ENCODE assay signal across 26 mouse cellular contexts in genomic region chr13:94632730-94633129, GRCm38 (mm10).
DNase-seq lines count a peak whose midpoint lies in the region; ATAC-seq and TF ChIP-seq lines count a peak whose summit lies in the region.
"Had no signal": no experiment of that assay in that cellular context is flagged by ENCODE, and none has a peak within 500 bp of the region (broad histone marks: within the 10 kb centered on the region; RNA-seq: fewer than 3 reads in every experiment).

No protein-coding gene starts in this region.

- TF ChIP-seq POLR2A in myocyte (IDR thresholded peaks at IDR 0.05; ENCODE audit: insufficient read length, low read depth) = no peak

- H3K36me3 ChIP-seq in forebrain, embryonic 13.5 days (ENCODE audit: poor library complexity, severe bottlenecking) = no peaks in the 10 kb centered on the region
- H3K36me3 ChIP-seq in forebrain, embryonic 12.5 days (replicated peaks) = no peaks in the 10 kb centered on the region
- no peaks in the 10 kb centered on the region for H3K36me3 ChIP-seq in heart, embryonic 11.5 days (ENCODE audit: control insufficient read depth, insufficient read depth, low read length)
- no peaks in the 10 kb centered on the region for H3K36me3 ChIP-seq in myocyte (ENCODE audit: control insufficient read depth, insufficient read depth)
- H3K36me3 ChIP-seq: embryonic facial prominence, embryonic 15.5 days; heart, embryonic 10.5 days; hindbrain, embryonic 10.5 days had no signal

- no peak overlapping the region for H3K4me2 ChIP-seq in forebrain, embryonic 13.5 days
- H3K4me2 ChIP-seq in forebrain, embryonic 12.5 days = no peak overlapping the region
- H3K4me2 ChIP-seq in heart, embryonic 11.5 days = peak overlapping the region; percentile 19; the same call in 1 of the 2 replicates
- peak overlapping the region; percentile 56 for H3K4me2 ChIP-seq in myocyte (ENCODE audit: low read depth)
- H3K4me2 ChIP-seq: embryonic facial prominence, embryonic 15.5 days; hindbrain, embryonic 14.5 days had no signal

- H3K9ac ChIP-seq in forebrain, embryonic 13.5 days = no peak overlapping the region
- no peak overlapping the region for H3K9ac ChIP-seq in forebrain, embryonic 12.5 days
- no peak overlapping the region for H3K9ac ChIP-seq in heart, embryonic 11.5 days (ENCODE audit: low read depth, low read length)
- H3K9ac ChIP-seq: embryonic facial prominence, embryonic 15.5 days; hindbrain, embryonic 14.5 days had no signal

- ATAC-seq in forebrain, embryonic 13.5 days = 0 out of 2 replicates have a peak, but pooled peaks have one; percentile 41
- no peak for ATAC-seq in forebrain, embryonic 12.5 days (ENCODE audit: low FRiP score)
- no peak for ATAC-seq in heart, embryonic 11.5 days (replicated peaks; ENCODE audit: insufficient number of reproducible peaks, low FRiP score, low TSS enrichment)
- ATAC-seq: activated CD4-positive, CD25-positive, alpha-beta regulatory T cell, adult 4 months; CD4-positive, CD25-positive, alpha-beta regulatory T cell, adult 4 months; intestine, embryonic 16.5 days; Patski had no signal

- H3ac ChIP-seq in myocyte (ENCODE audit: control insufficient read depth, insufficient read length) = no peak overlapping the region

- no peaks in the 10 kb centered on the region for H3K9me3 ChIP-seq in forebrain, embryonic 13.5 days (replicated peaks)
- H3K9me3 ChIP-seq in forebrain, embryonic 12.5 days = no peaks in the 10 kb centered on the region
- no peaks in the 10 kb centered on the region for H3K9me3 ChIP-seq in heart, embryonic 11.5 days (replicated peaks; ENCODE audit: control insufficient read depth, low read length)
- H3K9me3 ChIP-seq: embryonic facial prominence, embryonic 15.5 days; heart, embryonic 10.5 days; hindbrain, embryonic 10.5 days had no signal

- H3K27me3 ChIP-seq in forebrain, embryonic 13.5 days = peaks cover 16% of the 10 kb centered on the region
- peaks cover 34% of the 10 kb centered on the region for H3K27me3 ChIP-seq in forebrain, embryonic 12.5 days
- H3K27me3 ChIP-seq in heart, embryonic 11.5 days (ENCODE audit: control insufficient read depth, insufficient read depth, low read length) = no peaks in the 10 kb centered on the region
- H3K27me3 ChIP-seq in myocyte (ENCODE audit: control insufficient read depth, insufficient read depth, insufficient read length) = no peaks in the 10 kb centered on the region
- H3K27me3 ChIP-seq: embryonic facial prominence, embryonic 15.5 days had no signal

- H3K4me3 ChIP-seq in forebrain, embryonic 13.5 days = no peak overlapping the region
- H3K4me3 ChIP-seq in forebrain, embryonic 12.5 days (replicated peaks) = no peak overlapping the region
- no peak overlapping the region for H3K4me3 ChIP-seq in heart, embryonic 11.5 days (ENCODE audit: low read depth, low read length)
- H3K4me3 ChIP-seq in myocyte = no peak overlapping the region
- H3K4me3 ChIP-seq: embryonic facial prominence, embryonic 15.5 days; erythroblast, embryonic 14.5 days; gastrocnemius, adult 2 months; heart, embryonic 10.5 days; hindbrain, embryonic 10.5 days had no signal

- H3K4me1 ChIP-seq in forebrain, embryonic 13.5 days = no peaks in the 10 kb centered on the region
- no peaks in the 10 kb centered on the region for H3K4me1 ChIP-seq in forebrain, embryonic 12.5 days
- no peaks in the 10 kb centered on the region for H3K4me1 ChIP-seq in heart, embryonic 11.5 days (ENCODE audit: control insufficient read depth, insufficient read depth, low read length)
- H3K4me1 ChIP-seq: embryonic facial prominence, embryonic 15.5 days; hindbrain, embryonic 10.5 days had no signal

- no peak overlapping the region for H3K27ac ChIP-seq in forebrain, embryonic 13.5 days
- no peak overlapping the region for H3K27ac ChIP-seq in forebrain, embryonic 12.5 days
- no peak overlapping the region for H3K27ac ChIP-seq in heart, embryonic 11.5 days (ENCODE audit: low read depth, low read length)
- H3K27ac ChIP-seq: embryonic facial prominence, embryonic 15.5 days; gastrocnemius, adult 2 months; heart, embryonic 10.5 days; hindbrain, embryonic 10.5 days; hindbrain, embryonic 14.5 days had no signal

- H3K79me2 ChIP-seq in myocyte (ENCODE audit: control insufficient read depth, insufficient read depth) = no peaks in the 10 kb centered on the region

- no peak for DNase-seq in heart, postnatal 4 days
- DNase-seq in testis, postnatal 10 days (ENCODE audit: low spot score) = peak; percentile 34
- no peak for DNase-seq in testis, postnatal 14 days (ENCODE audit: low spot score)
- no peak for DNase-seq in urinary bladder, postnatal 10 days (ENCODE audit: low spot score)
- DNase-seq: adrenal gland, adult 2 months; adrenal gland, postnatal 25 days; B cell, adult 2 months; cerebellum, adult 2 months; cerebellum, postnatal 10 days; embryo, embryonic 11 days; gastrocnemius, adult 2 months; gastrocnemius, postnatal 25 days; kidney, adult 8-10 months had no signal

- 55% methylated on average over 5 of the region's 5 CpGs for WGBS in forebrain, embryonic 13.5 days
- 55% methylated on average over 5 of the region's 5 CpGs for WGBS in forebrain, embryonic 12.5 days
- WGBS in heart, embryonic 11.5 days (ENCODE audit: insufficient replicate concordance) = 36% methylated on average over 5 of the region's 5 CpGs

TF ChIP-seq in myocyte, 11 proteins besides CTCF, POLR2A, EP300 and RAD21:
- no peak for TF ChIP-seq USF1 (IDR thresholded peaks at IDR 0.05; ENCODE audit: low read depth)
- no peak for TF ChIP-seq MYOD1 (IDR thresholded peaks at IDR 0.05; ENCODE audit: control insufficient read depth in 1 of 3, insufficient read length in 2 of 3, low read depth in 2 of 3)
- no peak for TF ChIP-seq SRF (IDR thresholded peaks at IDR 0.05; ENCODE audit: control insufficient read depth, insufficient read length, low read depth)
- no peak for TF ChIP-seq REST (IDR thresholded peaks at IDR 0.05; ENCODE audit: insufficient read depth, insufficient read length)
- TF ChIP-seq E2F4 (IDR thresholded peaks at IDR 0.05; ENCODE audit: insufficient read depth) = no peak
- no peak for TF ChIP-seq TCF3 (IDR thresholded peaks at IDR 0.05; ENCODE audit: insufficient read length, low read depth)
- no peak for TF ChIP-seq MYOG (IDR thresholded peaks at IDR 0.05; ENCODE audit: control insufficient read depth in 1 of 3, insufficient read depth in 1 of 3, insufficient read length in 2 of 3, low read depth in 2 of 3)
- TF ChIP-seq TCF12 (IDR thresholded peaks at IDR 0.05; ENCODE audit: insufficient read depth, poor library complexity, severe bottlenecking) = no peak
- TF ChIP-seq CEBPB (IDR thresholded peaks at IDR 0.05; ENCODE audit: insufficient read depth, poor library complexity, severe bottlenecking) = no peak
- no peak for TF ChIP-seq POLR2AphosphoS2 (IDR thresholded peaks at IDR 0.05; ENCODE audit: insufficient read length, low read depth)
- TF ChIP-seq MAX (IDR thresholded peaks at IDR 0.05; ENCODE audit: low read depth) = no peak

Comparison
In these comparisons a context has a peak if more than half of its experiments do, and no peak if none do; other contexts are left out.
1. H3K4me2 ChIP-seq: peak in heart, embryonic 11.5 days (single experiment) and myocyte (single experiment); none in forebrain, embryonic 13.5 days (single experiment) and forebrain, embryonic 12.5 days (single experiment).